Mouse (Mus musculus): Measurements from ENCODE around the gene D930048N14Rik. TPM values are rescaled to one million over a fixed set of nuclear protein-coding genes. Genes with fewer than 3 reads are reported as not detected.
A peak's percentile ranks its signal among the peaks of the same experiment; 100 is the strongest.
"Not testable (repeated sequence)": the region's sequence is repeated elsewhere in the genome, so short reads cannot be mapped to it uniquely, and the experiment has no call there.

Gene D930048N14Rik
- polyA plus RNA-seq, 1 experiment from 2014 or later, result 0.26 TPM

DNA sequence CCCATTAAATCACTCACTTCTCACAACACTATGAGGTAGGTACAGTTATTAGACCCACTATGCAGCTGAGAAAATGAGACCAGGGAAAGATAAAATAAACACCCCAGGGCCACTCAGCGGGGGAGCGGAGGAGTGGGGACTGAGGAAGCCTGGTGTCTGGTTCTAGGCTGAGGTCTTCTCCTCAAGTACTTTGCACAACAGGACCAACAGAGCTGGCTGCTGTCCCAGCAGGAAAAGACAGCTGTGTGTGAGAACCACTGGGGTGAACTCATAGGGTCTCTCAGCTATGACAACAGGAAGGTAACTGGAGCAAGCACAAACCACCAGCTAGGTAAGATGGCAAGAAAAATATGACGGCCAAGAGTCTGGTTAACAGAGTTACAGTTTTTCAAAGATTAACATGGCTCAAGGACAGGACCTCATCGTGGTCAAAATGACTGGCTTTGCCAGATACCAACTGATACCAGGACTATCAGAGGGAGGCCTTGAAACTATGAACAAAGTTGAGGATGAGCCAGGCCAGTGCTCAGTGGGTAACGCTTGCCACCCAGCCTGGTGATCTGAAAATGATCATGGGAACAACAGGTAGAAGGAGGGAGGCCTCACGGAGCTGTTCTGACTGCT, 18.5 kb upstream of the D930048N14Rik start:
- no peak for ATAC-seq
- no peak overlapping the region for H3K27ac ChIP-seq

DNA sequence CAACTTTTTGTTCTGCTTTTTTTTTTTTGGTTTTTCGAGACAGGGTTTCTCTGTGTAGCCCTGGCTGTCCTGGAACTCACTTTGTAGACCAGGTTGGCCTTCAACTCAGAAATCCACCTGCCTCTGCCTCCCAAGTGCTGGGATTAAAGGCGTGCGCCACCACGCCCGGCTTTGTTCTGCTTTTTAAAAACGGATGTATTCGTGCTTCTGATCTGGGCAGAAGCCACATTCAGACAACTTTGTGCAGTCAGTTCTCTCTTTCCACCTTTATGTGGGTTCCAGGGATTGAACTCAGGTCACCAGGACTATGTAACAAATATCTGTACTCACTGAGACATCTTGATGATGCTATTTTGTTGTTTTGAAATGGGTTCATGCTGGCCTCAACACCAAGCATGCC, 17.6 kb upstream of the D930048N14Rik start:
- not testable (repeated sequence) for H3K4me2 ChIP-seq (replicated peaks); ATAC-seq; H3K27me3 ChIP-seq; H3K9me3 ChIP-seq; H3K4me3 ChIP-seq (replicated peaks); H3K9ac ChIP-seq (replicated peaks); H3K27ac ChIP-seq
- WGBS, result 91% methylated on average over 7 of the region's 7 CpGs
- Histone ChIP-seq H3K36me3 (peaks cover 19% of the 10 kb centered on the region), H3K4me1 (replicated peaks) (peaks cover 26% of the 10 kb centered on the region)

More for the DNA sequence above, 18.5 kb upstream of the D930048N14Rik start:
- no peak overlapping the region for H3K9ac ChIP-seq (replicated peaks)
- peaks cover 29% of the 10 kb centered on the region for H3K36me3 ChIP-seq
- H3K4me3 ChIP-seq (replicated peaks), result no peak overlapping the region
- no peak overlapping the region for H3K4me2 ChIP-seq (replicated peaks)
- no peaks in the 10 kb centered on the region for H3K27me3 ChIP-seq
- 92% methylated on average over 6 of the region's 6 CpGs for WGBS
- H3K9me3 ChIP-seq, result no peaks in the 10 kb centered on the region
- H3K4me1 ChIP-seq (replicated peaks), result peaks cover 21% of the 10 kb centered on the region

DNA sequence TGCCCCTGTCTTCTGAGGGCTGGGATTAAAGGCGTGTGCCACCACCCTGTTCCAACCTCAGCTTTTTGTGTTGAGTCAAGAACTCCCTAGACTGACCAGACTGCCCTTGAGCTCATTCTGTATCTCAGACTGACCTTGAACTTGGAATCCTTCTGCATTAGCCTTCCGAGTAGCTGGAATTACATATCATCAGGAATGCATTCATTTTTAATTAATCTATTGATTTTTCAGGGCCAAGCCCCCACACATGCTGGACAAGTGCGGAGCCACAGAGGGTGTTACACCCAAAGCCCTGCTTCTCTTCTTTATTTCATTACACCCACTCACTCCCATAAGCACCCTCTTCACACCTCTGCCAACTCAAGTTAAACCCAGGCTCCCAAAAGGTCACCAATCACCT, 17.0 kb upstream of the D930048N14Rik start:
- Histone ChIP-seq H3K4me2 (replicated peaks) (no peak overlapping the region), H3K27me3 (peaks cover 7% of the 10 kb centered on the region; the same call in 1 of the 2 replicates), H3K4me1 (replicated peaks) (peaks cover 27% of the 10 kb centered on the region), H3K27ac (no peak overlapping the region), H3K9ac (replicated peaks) (no peak overlapping the region), H3K4me3 (replicated peaks) (no peak overlapping the region), H3K9me3 (no peaks in the 10 kb centered on the region), H3K36me3 (peaks cover 16% of the 10 kb centered on the region)
- no peak for ATAC-seq
- 88% methylated on average over 3 of the region's 3 CpGs for WGBS

DNA sequence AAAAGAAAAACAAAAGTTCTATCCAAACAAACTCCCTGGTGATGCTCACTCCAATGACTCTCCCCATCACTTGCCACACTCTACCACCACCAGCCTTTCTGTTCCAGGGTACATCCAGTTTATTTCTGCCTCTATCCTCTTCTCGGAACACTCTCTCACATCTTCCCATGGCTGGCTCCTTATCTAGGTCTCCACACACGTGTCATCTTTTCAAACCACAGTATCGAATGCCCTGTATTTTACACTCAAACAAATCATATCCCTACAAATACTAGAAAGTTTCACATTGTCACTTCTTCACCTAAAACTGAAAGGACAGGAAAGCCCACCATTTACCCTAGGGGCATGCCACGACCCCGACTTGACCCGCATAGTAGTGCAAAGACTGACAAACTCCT, 15.6 kb upstream of the D930048N14Rik start:
- ATAC-seq, result no peak
- Histone ChIP-seq H3K27me3 (peaks cover 8% of the 10 kb centered on the region; the same call in 1 of the 2 replicates), H3K27ac (peak overlapping the region; percentile 81), H3K4me2 (replicated peaks) (peak overlapping the region; percentile 76), H3K4me3 (replicated peaks) (peak overlapping the region; percentile 84), H3K4me1 (replicated peaks) (peaks cover 27% of the 10 kb centered on the region), H3K9ac (replicated peaks) (peak overlapping the region; percentile 81), H3K9me3 (no peaks in the 10 kb centered on the region), H3K36me3 (0 out of 2 replicates have a peak, but pooled peaks cover 3% of the 10 kb centered on the region)
- 23% methylated on average over 6 of the region's 6 CpGs for WGBS

DNA sequence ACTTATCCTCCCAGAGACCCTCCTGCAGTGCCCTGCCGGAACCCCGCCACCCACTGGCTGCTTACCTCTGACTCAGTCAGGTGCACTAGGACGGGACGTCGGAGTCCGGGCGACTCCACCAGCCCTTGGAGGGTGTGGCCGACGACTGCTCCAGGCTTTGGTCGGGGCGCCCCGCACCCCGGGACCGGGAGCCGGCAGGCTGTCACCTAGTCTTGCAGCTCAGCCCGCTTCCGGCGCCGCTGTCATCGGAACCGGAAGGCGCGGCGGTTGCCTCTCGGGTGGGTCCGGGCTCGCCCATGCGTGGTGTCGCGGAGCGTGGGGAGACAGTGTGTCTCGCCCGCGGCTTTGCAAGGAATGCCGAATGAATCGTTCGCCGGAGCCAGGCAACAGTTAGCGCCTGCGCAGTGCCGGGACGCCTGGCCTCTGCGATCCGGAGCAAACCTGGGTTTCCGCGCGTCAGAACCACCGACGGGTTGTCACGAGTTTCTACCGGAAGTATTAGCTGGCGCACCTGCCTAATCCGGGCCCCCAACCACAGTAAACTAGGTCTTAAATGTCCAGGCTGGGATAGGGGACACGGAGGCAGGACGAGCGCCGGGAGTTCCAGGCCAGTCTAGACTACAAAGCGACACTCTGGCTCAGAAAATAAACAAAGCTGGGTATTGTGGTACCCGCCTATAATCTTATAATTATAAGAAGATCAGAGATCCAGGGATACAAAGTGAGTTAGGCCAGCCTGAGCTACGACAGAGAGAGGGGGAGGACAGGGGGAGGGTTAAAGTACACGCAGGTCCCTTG, 15.0 kb upstream of the D930048N14Rik start, which contains the start of gene Rmnd5b:
Gene Rmnd5b (minus strand): TSS at position 372 of the 798 bp plus-strand sequence.
- Histone ChIP-seq H3K9ac (replicated peaks) (peak within 1 kb of the TSS; percentile 81), H3K27ac (peak within 1 kb of the TSS; percentile 81), H3K4me2 (replicated peaks) (peak within 1 kb of the TSS; percentile 76), H3K9me3 (no peaks in the 10 kb centered on the region), H3K36me3 (0 out of 2 replicates have a peak, but pooled peaks cover 3% of the 10 kb centered on the region), H3K4me1 (replicated peaks) (peaks cover 27% of the 10 kb centered on the region), H3K4me3 (replicated peaks) (peak within 1 kb of the TSS; percentile 84), H3K27me3 (peaks cover 8% of the 10 kb centered on the region; the same call in 1 of the 2 replicates)
- whole genome bisulfite sequencing, result under 1% methylated on average over 61 of the region's 61 CpGs
- peak; percentile 92 for ATAC-seq

DNA sequence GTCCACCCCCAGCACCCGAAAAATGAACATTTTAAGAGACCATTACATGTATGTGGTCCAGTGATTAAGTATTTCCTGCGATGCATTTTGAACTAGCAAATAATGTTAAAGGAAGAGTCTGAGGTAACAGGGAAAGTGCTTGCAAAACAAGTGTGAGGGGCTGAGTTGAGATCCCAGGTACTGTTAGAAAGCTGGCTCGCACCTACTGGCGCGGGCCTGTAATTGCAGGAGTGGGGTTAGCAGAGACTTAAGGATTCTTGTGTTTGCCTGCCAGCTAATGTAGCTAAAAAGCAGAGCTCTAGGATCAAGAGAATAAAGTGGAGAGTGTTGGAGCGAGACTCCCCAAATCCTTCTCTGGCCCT, 14.4 kb upstream of the D930048N14Rik start:
- Histone ChIP-seq H3K4me2 (replicated peaks) (peak overlapping the region; percentile 76), H3K4me3 (replicated peaks) (peak overlapping the region; percentile 84), H3K27ac (peak overlapping the region; percentile 81), H3K27me3 (peaks cover 8% of the 10 kb centered on the region; the same call in 1 of the 2 replicates), H3K9me3 (no peaks in the 10 kb centered on the region), H3K4me1 (replicated peaks) (peaks cover 27% of the 10 kb centered on the region), H3K9ac (replicated peaks) (peak overlapping the region; percentile 81), H3K36me3 (0 out of 2 replicates have a peak, but pooled peaks cover 3% of the 10 kb centered on the region)
- ATAC-seq, result peak; percentile 38
- 4% methylated on average over 6 of the region's 6 CpGs for WGBS

DNA sequence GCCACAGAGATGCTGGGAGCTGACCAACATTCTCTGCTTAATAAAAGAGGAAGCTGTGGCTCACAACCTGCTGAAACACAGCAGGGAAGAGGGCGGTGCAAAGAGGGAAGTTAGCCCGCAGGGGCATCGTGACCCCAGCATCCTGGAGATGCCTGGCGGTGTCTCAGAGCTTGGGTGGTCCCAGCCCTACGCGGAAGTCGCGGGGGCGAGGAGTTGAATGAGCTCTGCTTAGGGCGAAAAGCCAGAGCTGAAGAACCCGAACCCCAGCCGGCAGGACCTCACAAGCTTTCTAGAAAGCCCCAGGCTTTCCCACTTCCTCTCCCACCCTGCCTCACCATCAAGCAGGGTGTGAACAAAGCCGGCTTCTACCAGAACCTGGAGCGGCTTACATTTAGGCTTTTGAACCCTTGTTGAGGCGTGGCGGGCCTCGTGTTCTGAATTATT, 12.8 kb upstream of the D930048N14Rik start:
- 4% methylated on average over 17 of the region's 17 CpGs for WGBS
- H3K4me2 ChIP-seq (replicated peaks), result peak overlapping the region; percentile 26
- H3K27me3 ChIP-seq, result peaks cover 8% of the 10 kb centered on the region; the same call in 1 of the 2 replicates
- ATAC-seq, result no peak
- no peaks in the 10 kb centered on the region for H3K9me3 ChIP-seq
- H3K4me1 ChIP-seq (replicated peaks), result peaks cover 27% of the 10 kb centered on the region
- no peak overlapping the region for H3K4me3 ChIP-seq (replicated peaks)
- H3K36me3 ChIP-seq, result no peaks in the 10 kb centered on the region
- H3K9ac ChIP-seq (replicated peaks), result no peak overlapping the region; the same call in 1 of the 2 replicates
- no peak overlapping the region for H3K27ac ChIP-seq

DNA sequence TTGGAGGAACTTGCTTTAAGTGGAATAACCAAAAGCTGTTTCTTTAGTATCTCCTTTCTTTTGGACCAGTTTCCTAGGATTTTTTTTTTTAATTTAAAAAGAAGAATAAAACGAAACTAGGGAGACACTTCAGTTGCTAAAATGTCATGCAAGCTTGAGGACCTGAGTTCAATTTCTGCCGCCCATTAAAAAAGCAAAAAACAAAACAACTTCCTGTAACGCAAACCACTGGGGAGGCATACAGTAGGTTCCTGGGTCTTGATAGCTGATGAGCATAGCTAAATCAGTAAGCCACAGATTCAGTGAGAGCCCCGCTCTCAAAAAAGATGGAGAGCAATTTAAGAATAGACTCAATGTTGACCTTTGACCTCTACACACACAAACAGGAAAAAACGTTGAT, 12.3 kb upstream of the D930048N14Rik start:
- H3K36me3 ChIP-seq, result no peaks in the 10 kb centered on the region
- no peaks in the 10 kb centered on the region for H3K9me3 ChIP-seq
- ATAC-seq, result no peak
- peaks cover 8% of the 10 kb centered on the region; the same call in 1 of the 2 replicates for H3K27me3 ChIP-seq
- 72% methylated on average over 5 of the region's 5 CpGs for WGBS
- H3K4me3 ChIP-seq (replicated peaks), result no peak overlapping the region
- H3K4me1 ChIP-seq (replicated peaks), result peaks cover 27% of the 10 kb centered on the region
- H3K9ac ChIP-seq (replicated peaks), result no peak overlapping the region
- no peak overlapping the region for H3K4me2 ChIP-seq (replicated peaks)
- no peak overlapping the region for H3K27ac ChIP-seq

DNA sequence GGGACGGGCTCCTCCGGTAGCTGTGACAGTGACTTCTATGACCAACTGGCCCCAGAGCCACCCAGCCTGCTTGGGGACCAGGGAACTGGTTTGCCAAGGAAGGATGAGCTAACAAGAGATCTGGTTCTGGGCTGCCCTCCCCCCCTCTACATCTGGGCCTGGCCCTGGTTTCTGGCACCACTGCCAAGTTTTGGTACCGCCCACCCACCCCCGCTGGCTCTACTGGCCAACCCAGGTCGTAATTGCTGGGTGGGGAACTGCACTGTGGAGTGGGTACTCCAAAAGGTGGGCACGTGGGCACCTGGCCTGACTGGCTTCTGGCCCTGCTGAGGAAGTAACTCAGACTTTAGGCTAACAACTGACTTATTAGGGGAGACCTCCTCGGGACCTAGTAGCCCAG, 10.0 kb upstream of the D930048N14Rik start:
- WGBS, result 86% methylated on average over 7 of the region's 7 CpGs
- Histone ChIP-seq H3K4me1 (replicated peaks) (peaks cover 12% of the 10 kb centered on the region), H3K27me3 (peaks cover 8% of the 10 kb centered on the region; the same call in 1 of the 2 replicates), H3K27ac (no peak overlapping the region), H3K4me2 (replicated peaks) (no peak overlapping the region), H3K36me3 (no peaks in the 10 kb centered on the region), H3K4me3 (replicated peaks) (no peak overlapping the region), H3K9me3 (no peaks in the 10 kb centered on the region), H3K9ac (replicated peaks) (no peak overlapping the region)
- no peak for ATAC-seq

DNA sequence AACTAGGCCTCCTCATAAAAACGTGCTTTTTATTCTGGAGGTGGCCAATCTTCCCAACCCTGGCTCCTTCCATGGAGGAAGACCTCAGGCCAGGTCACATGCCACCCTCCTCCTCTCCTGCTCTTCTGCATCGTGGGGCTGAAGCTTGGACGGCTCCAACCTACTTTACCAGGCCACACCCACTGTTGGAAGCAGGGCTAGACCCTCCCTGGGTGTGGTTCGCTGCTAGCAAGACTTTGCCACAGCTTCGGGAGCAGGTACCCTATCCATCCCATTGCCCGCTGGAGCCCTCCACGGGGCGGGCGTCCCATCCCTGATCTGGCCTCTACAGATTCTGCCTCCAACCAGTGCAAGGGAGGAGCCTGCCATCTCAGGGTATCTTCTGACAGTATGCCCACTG, 7.6 kb upstream of the D930048N14Rik start:
- Histone ChIP-seq H3K4me3 (replicated peaks) (no peak overlapping the region), H3K36me3 (no peaks in the 10 kb centered on the region), H3K9me3 (no peaks in the 10 kb centered on the region), H3K9ac (replicated peaks) (no peak overlapping the region), H3K27ac (no peak overlapping the region), H3K4me1 (replicated peaks) (peaks cover 2% of the 10 kb centered on the region), H3K27me3 (peaks cover 3% of the 10 kb centered on the region; the same call in 1 of the 2 replicates), H3K4me2 (replicated peaks) (no peak overlapping the region)
- 84% methylated on average over 9 of the region's 9 CpGs for WGBS
- no peak for ATAC-seq

DNA sequence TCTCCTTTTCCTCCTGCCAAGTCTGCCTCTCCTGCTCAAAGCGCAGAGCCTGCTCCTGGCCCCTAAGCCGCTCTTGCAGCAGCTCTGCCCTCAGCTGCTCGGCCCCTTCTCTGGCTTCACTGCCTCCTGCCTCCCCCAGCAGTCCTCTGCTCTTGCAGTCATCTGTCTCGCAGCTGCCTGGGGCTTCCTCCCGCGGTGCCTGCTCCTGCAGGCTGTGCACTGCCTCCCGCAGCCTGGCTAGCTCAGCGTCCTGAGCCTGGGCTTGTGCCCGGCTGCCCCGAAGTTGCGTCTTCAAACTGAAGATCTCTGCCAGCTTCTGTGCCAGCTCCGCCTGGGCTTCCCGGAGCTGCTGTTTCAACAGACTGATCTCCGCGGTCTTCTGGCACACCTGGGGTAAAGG, 7.0 kb upstream of the D930048N14Rik start:
- Histone ChIP-seq H3K9ac (replicated peaks) (no peak overlapping the region; the same call in 1 of the 2 replicates), H3K4me2 (replicated peaks) (no peak overlapping the region), H3K36me3 (no peaks in the 10 kb centered on the region), H3K9me3 (no peaks in the 10 kb centered on the region), H3K4me3 (replicated peaks) (no peak overlapping the region), H3K27ac (no peak overlapping the region), H3K27me3 (no peaks in the 10 kb centered on the region), H3K4me1 (replicated peaks) (peaks cover 7% of the 10 kb centered on the region)
- WGBS, result 60% methylated on average over 15 of the region's 15 CpGs
- no peak for ATAC-seq

DNA sequence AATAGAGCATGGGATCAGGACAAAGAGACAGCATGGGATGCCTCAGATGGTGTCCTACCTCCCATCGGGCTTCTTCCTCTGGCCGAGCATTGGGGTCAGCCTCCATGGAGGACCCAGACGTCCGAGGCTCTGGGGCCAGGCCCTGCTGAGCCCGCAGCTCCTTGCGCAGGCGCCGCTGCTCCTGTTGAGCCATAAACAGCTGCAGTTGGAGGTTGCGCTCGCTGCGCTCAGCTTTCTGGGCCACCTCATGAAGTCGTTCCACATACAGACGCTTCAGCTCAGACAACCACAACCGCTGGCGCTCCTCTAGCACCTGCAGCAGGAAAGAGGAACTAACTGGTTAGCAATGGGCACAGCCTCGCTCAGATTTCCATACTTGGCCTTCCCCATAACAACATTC, 6.5 kb upstream of the D930048N14Rik start:
- peaks cover 11% of the 10 kb centered on the region for H3K4me1 ChIP-seq (replicated peaks)
- no peaks in the 10 kb centered on the region for H3K9me3 ChIP-seq
- WGBS, result 74% methylated on average over 16 of the region's 16 CpGs
- no peak for ATAC-seq
- no peak overlapping the region for H3K4me3 ChIP-seq (replicated peaks)
- H3K9ac ChIP-seq (replicated peaks), result no peak overlapping the region; the same call in 1 of the 2 replicates
- no peaks in the 10 kb centered on the region for H3K36me3 ChIP-seq
- H3K4me2 ChIP-seq (replicated peaks), result no peak overlapping the region
- no peak overlapping the region for H3K27ac ChIP-seq
- H3K27me3 ChIP-seq, result peaks cover 4% of the 10 kb centered on the region; the same call in 1 of the 2 replicates
